Mouse (Mus musculus) liver, embryonic 15.5 days (tissue): ENCODE measurements at regions not wholly inside any gene's neighbourhood (a gene's known extent, or its start where the extent isn't known, plus 50 kb on each side); places are given as distances from the start of the nearest gene placed in this dataset.

Experiments used
- ATAC-seq: fragments of 200-750 bp; cut with Nextera tagmentation; 2 replicates; pipeline ENCODE4 v1.8.0; 2017; ENCODE audit warnings: moderate number of reproducible peaks, mild to moderate bottlenecking, moderate library complexity; ENCODE audit not compliant: insufficient read depth
- H3K27ac ChIP-seq: fragments of 300-500 bp; sonication (generic); replicated peaks from 2 replicates; pipeline ENCODE4 v1.5.1; 2015; ENCODE audit warnings: mild to moderate bottlenecking, inconsistent platforms
- H3K27me3 ChIP-seq: fragments of 300-500 bp; sonication (generic); 2 replicates; pipeline ENCODE4 v1.6.1; 2015; ENCODE audit warnings: mild to moderate bottlenecking, inconsistent platforms
- H3K36me3 ChIP-seq: fragments of 300-500 bp; sonication (generic); replicated peaks from 2 replicates; pipeline ENCODE4 v1.6.1; 2015; ENCODE audit warnings: moderate library complexity, mild to moderate bottlenecking, inconsistent platforms
- H3K4me1 ChIP-seq: fragments of 300-500 bp; sonication (generic); replicated peaks from 2 replicates; pipeline ENCODE4 v1.6.1; 2015; ENCODE audit warnings: inconsistent platforms
- H3K4me2 ChIP-seq: fragments of 300-500 bp; sonication (generic); 2 replicates; pipeline ENCODE4 v1.6.1; 2015; ENCODE audit warnings: moderate library complexity, mild to moderate bottlenecking, inconsistent platforms
- H3K4me3 ChIP-seq: fragments of 300-500 bp; sonication (generic); replicated peaks from 2 replicates; pipeline ENCODE4 v1.5.1; 2015; ENCODE audit warnings: mild to moderate bottlenecking, inconsistent platforms
- H3K9ac ChIP-seq: fragments of 300-500 bp; sonication (generic); 2 replicates; pipeline ENCODE4 v1.6.1; 2015; ENCODE audit warnings: moderate library complexity, mild to moderate bottlenecking, inconsistent platforms
- H3K9me3 ChIP-seq: fragments of 300-500 bp; sonication (generic); replicated peaks from 2 replicates; pipeline ENCODE4 v1.6.1; 2016; ENCODE audit warnings: inconsistent platforms
- WGBS: fragments of 180-500 bp; shearing (Covaris S2); methylation state at CpG from one replicate; pipeline ENCODE4 v1.1.7; 2015; ENCODE audit warnings: mixed read lengths; ENCODE audit not compliant: insufficient replicate concordance; 5-methylcytosine and 5-hydroxymethylcytosine counted together

GRCm38 (mm10) chr15:92895836-92896235 is 379.1 kb downstream of the Gxylt1 start:
- Histone ChIP-seq H3K9me3 (no peaks in the 10 kb centered on the region), H3K4me3 (no peak overlapping the region), H3K36me3 (no peaks in the 10 kb centered on the region), H3K4me2 (no peak overlapping the region), H3K27me3 (no peaks in the 10 kb centered on the region), H3K9ac (no peak overlapping the region), H3K27ac (no peak overlapping the region), H3K4me1 (no peaks in the 10 kb centered on the region)
- ATAC-seq, result no peak
- 50% methylated on average over 4 of the region's 4 CpGs for WGBS

- no peaks in the 10 kb centered on the region for H3K27me3 ChIP-seq
- no peak overlapping the region for H3K4me2 ChIP-seq
- no peaks in the 10 kb centered on the region for H3K4me1 ChIP-seq
- no peak for ATAC-seq
- H3K9ac ChIP-seq, result no peak overlapping the region
- H3K27ac ChIP-seq, result no peak overlapping the region
- no peak overlapping the region for H3K4me3 ChIP-seq
- H3K36me3 ChIP-seq, result no peaks in the 10 kb centered on the region
- WGBS, result 81% methylated on average over 5 of the region's 5 CpGs
- H3K9me3 ChIP-seq, result no peaks in the 10 kb centered on the region
Observed at GRCm38 (mm10) chr15:92876438-92876837, 398.5 kb downstream of the Gxylt1 start.

- Histone ChIP-seq H3K9me3 (no peaks in the 10 kb centered on the region), H3K27me3 (no peaks in the 10 kb centered on the region), H3K4me3 (no peak overlapping the region), H3K36me3 (no peaks in the 10 kb centered on the region), H3K4me1 (no peaks in the 10 kb centered on the region), H3K9ac (no peak overlapping the region), H3K27ac (no peak overlapping the region), H3K4me2 (no peak overlapping the region)
- no peak for ATAC-seq
- WGBS, result 63% methylated on average over 5 of the region's 5 CpGs
Observed at GRCm38 (mm10) chr15:92864106-92864505, 410.9 kb downstream of the Gxylt1 start.

GRCm38 (mm10) chr15:92850854-92851253 is 424.1 kb downstream of the Gxylt1 start:
- Histone ChIP-seq H3K9me3 (no peaks in the 10 kb centered on the region), H3K4me3 (no peak overlapping the region), H3K27ac (no peak overlapping the region), H3K4me1 (no peaks in the 10 kb centered on the region), H3K9ac (no peak overlapping the region), H3K27me3 (no peaks in the 10 kb centered on the region), H3K36me3 (no peaks in the 10 kb centered on the region), H3K4me2 (no peak overlapping the region)
- ATAC-seq, result no peak
- 42% methylated on average over 5 of the region's 5 CpGs for WGBS

- no peak overlapping the region for H3K9ac ChIP-seq
- 52% methylated on average over 5 of the region's 5 CpGs for WGBS
- no peak for ATAC-seq
Observed at GRCm38 (mm10) chr15:92840035-92840434, 434.9 kb downstream of the Gxylt1 start.

GRCm38 (mm10) chr15:92839611-92840010 is 435.4 kb downstream of the Gxylt1 start:
- Histone ChIP-seq H3K4me3 (no peak overlapping the region), H3K27ac (no peak overlapping the region), H3K27me3 (no peaks in the 10 kb centered on the region), H3K36me3 (no peaks in the 10 kb centered on the region), H3K4me2 (no peak overlapping the region), H3K9me3 (no peaks in the 10 kb centered on the region), H3K4me1 (no peaks in the 10 kb centered on the region), H3K9ac (no peak overlapping the region)
- no peak for ATAC-seq
- 50% methylated on average over 4 of the region's 4 CpGs for WGBS

More at GRCm38 (mm10) chr15:92840035-92840434, 434.9 kb downstream of the Gxylt1 start:
- no peaks in the 10 kb centered on the region for H3K4me1 ChIP-seq
- no peak overlapping the region for H3K4me3 ChIP-seq
- H3K27ac ChIP-seq, result no peak overlapping the region
- H3K36me3 ChIP-seq, result no peaks in the 10 kb centered on the region
- no peaks in the 10 kb centered on the region for H3K27me3 ChIP-seq
- H3K9me3 ChIP-seq, result no peaks in the 10 kb centered on the region
- H3K4me2 ChIP-seq, result no peak overlapping the region

GRCm38 (mm10) chr15:92826136-92826535 is 429.5 kb downstream of the Pdzrn4 start:
- Histone ChIP-seq H3K27me3 (no peaks in the 10 kb centered on the region), H3K4me1 (no peaks in the 10 kb centered on the region), H3K27ac (no peak overlapping the region), H3K4me3 (no peak overlapping the region), H3K9ac (no peak overlapping the region), H3K9me3 (0 out of 2 replicates have a peak, but pooled peaks cover 2% of the 10 kb centered on the region), H3K36me3 (no peaks in the 10 kb centered on the region), H3K4me2 (no peak overlapping the region)
- no peak for ATAC-seq
- 63% methylated on average over 4 of the region's 4 CpGs for WGBS
